Mouse (Mus musculus) frontal cortex, postnatal 10 days (tissue): ENCODE data around the gene Gm49661.

Experiments used
- DNase-seq, 2 experiments: peaks; one replicate each; pipeline ENCODE4 v3.0.0; 2022; ENCODE audit warnings: low spot score in 2 of 2, mixed read lengths in 1 of 2

Gm49661 gene

GRCm38 (mm10) chr8:84934860-84935259, 34.4 kb downstream of the Gm49661 start:
- peak in 1 of 2 experiments; percentile 54 for DNase-seq

GRCm38 (mm10) chr8:84933767-84934559, 35.3 kb downstream of the Gm49661 start:
- no peak for DNase-seq

- no peak for DNase-seq
Observed at GRCm38 (mm10) chr8:84930582-84930981, 38.7 kb downstream of the Gm49661 start.

GRCm38 (mm10) chr8:84928456-84929306, 40.6 kb downstream of the Gm49661 start:
- DNase-seq = no peak

- DNase-seq = no peak
Observed at GRCm38 (mm10) chr8:84927513-84927912, 41.7 kb downstream of the Gm49661 start.

GRCm38 (mm10) chr8:84925557-84925956, 43.7 kb downstream of the Gm49661 start:
- no peak for DNase-seq

- no peak for DNase-seq
Observed at GRCm38 (mm10) chr8:84921596-84921995, 47.6 kb downstream of the Gm49661 start.

GRCm38 (mm10) chr8:84918646-84919045, 50.6 kb downstream of the Gm49661 start:
- DNase-seq = no peak

- DNase-seq = no peak
Observed at GRCm38 (mm10) chr8:84917781-84918180, 51.5 kb downstream of the Gm49661 start.
